Mouse (Mus musculus): ENCODE data around the gene Foxo3. TPM values are rescaled to one million over a fixed set of nuclear protein-coding genes. Genes with fewer than 3 reads are reported as not detected.

The Foxo3 gene
- polyA plus RNA-seq, 2 experiments = 15.6 to 17.6 TPM

GRCm38 (mm10) chr10:42149767-42150166 is 126.8 kb downstream of the Foxo3 start:
- Histone ChIP-seq H3K4me1 (replicated peaks; ENCODE audit: control insufficient read depth in 2 of 2, insufficient read depth in 2 of 2, low read length in 1 of 2) (peaks cover 0 to 3% of the 10 kb centered on the region in 2 experiments; a peak in 1 of 4 replicates), H3K9me3 (ENCODE audit: control insufficient read depth, low read length) (no peaks in the 10 kb centered on the region), H3K36me3 (replicated peaks; ENCODE audit: control insufficient read depth, insufficient read depth, low read depth) (no peaks in the 10 kb centered on the region), H3K27ac (no peak overlapping the region), H3K9ac (replicated peaks) (no peak overlapping the region), H3K4me3 (ENCODE audit: insufficient read depth in 1 of 2, low read depth in 2 of 2, low read length in 2 of 2) (no peak overlapping the region), H3K4me2 (ENCODE audit: low read depth) (no peak overlapping the region), H3K27me3 (ENCODE audit: control insufficient read depth, insufficient read depth, low read length) (no peaks in the 10 kb centered on the region)
- no peak for DNase-seq (ENCODE audit: low read depth in 3 of 3, low spot score in 3 of 3)
- 62% methylated on average over 3 of the region's 3 CpGs for WGBS (ENCODE audit: insufficient replicate concordance)
- TF ChIP-seq EP300 (IDR thresholded peaks at IDR 0.05; ENCODE audit: low read depth) (no peak), CTCF (IDR thresholded peaks at IDR 0.05; ENCODE audit: low read depth) (no peak)
- no peak for ATAC-seq (ENCODE audit: insufficient read depth)

GRCm38 (mm10) chr10:42148326-42148725 is 128.2 kb downstream of the Foxo3 start:
- no peak overlapping the region for H3K4me2 ChIP-seq (ENCODE audit: low read depth)
- TF ChIP-seq EP300 (IDR thresholded peaks at IDR 0.05; ENCODE audit: low read depth) (no peak), CTCF (IDR thresholded peaks at IDR 0.05; ENCODE audit: low read depth) (no peak)
- H3K27me3 ChIP-seq (ENCODE audit: control insufficient read depth, insufficient read depth, low read length) = no peaks in the 10 kb centered on the region
- 55% methylated on average over 3 of the region's 3 CpGs for WGBS (ENCODE audit: insufficient replicate concordance)
- H3K36me3 ChIP-seq (replicated peaks; ENCODE audit: control insufficient read depth, insufficient read depth, low read depth) = no peaks in the 10 kb centered on the region
- H3K9me3 ChIP-seq (ENCODE audit: control insufficient read depth, low read length) = no peaks in the 10 kb centered on the region
- no peak overlapping the region for H3K27ac ChIP-seq
- no peak for ATAC-seq (ENCODE audit: insufficient read depth)
- no peak overlapping the region for H3K9ac ChIP-seq (replicated peaks)
- peaks cover 0 to 3% of the 10 kb centered on the region in 2 experiments; a peak in 1 of 4 replicates for H3K4me1 ChIP-seq (replicated peaks; ENCODE audit: control insufficient read depth in 2 of 2, insufficient read depth in 2 of 2, low read length in 1 of 2)
- no peak for DNase-seq (ENCODE audit: low read depth in 3 of 3, low spot score in 3 of 3)
- no peak overlapping the region for H3K4me3 ChIP-seq (ENCODE audit: insufficient read depth in 1 of 2, low read depth in 2 of 2, low read length in 2 of 2)

- Histone ChIP-seq H3K4me1 (replicated peaks; ENCODE audit: control insufficient read depth in 2 of 2, insufficient read depth in 2 of 2, low read length in 1 of 2) (peaks cover 0 to 3% of the 10 kb centered on the region in 2 experiments; a peak in 1 of 4 replicates), H3K36me3 (replicated peaks; ENCODE audit: control insufficient read depth, insufficient read depth, low read depth) (no peaks in the 10 kb centered on the region), H3K4me2 (ENCODE audit: low read depth) (no peak overlapping the region), H3K4me3 (ENCODE audit: insufficient read depth in 1 of 2, low read depth in 2 of 2, low read length in 2 of 2) (no peak overlapping the region), H3K9ac (replicated peaks) (no peak overlapping the region), H3K9me3 (ENCODE audit: control insufficient read depth, low read length) (no peaks in the 10 kb centered on the region), H3K27me3 (ENCODE audit: control insufficient read depth, insufficient read depth, low read length) (no peaks in the 10 kb centered on the region), H3K27ac (no peak overlapping the region)
- whole genome bisulfite sequencing (ENCODE audit: insufficient replicate concordance) = 77% methylated on average over 5 of the region's 5 CpGs
- TF ChIP-seq EP300 (IDR thresholded peaks at IDR 0.05; ENCODE audit: low read depth) (no peak), CTCF (IDR thresholded peaks at IDR 0.05; ENCODE audit: low read depth) (no peak)
- ATAC-seq (ENCODE audit: insufficient read depth) (no peak), DNase-seq (ENCODE audit: low read depth in 3 of 3, low spot score in 3 of 3) (no peak)
Measured at GRCm38 (mm10) chr10:42145221-42145620, 131.3 kb downstream of the Foxo3 start.

- Histone ChIP-seq H3K4me3 (ENCODE audit: insufficient read depth in 1 of 2, low read depth in 2 of 2, low read length in 2 of 2) (no peak overlapping the region), H3K36me3 (replicated peaks; ENCODE audit: control insufficient read depth, insufficient read depth, low read depth) (no peaks in the 10 kb centered on the region), H3K9me3 (ENCODE audit: control insufficient read depth, low read length) (no peaks in the 10 kb centered on the region), H3K4me2 (ENCODE audit: low read depth) (no peak overlapping the region), H3K27ac (no peak overlapping the region), H3K4me1 (replicated peaks; ENCODE audit: control insufficient read depth in 2 of 2, insufficient read depth in 2 of 2, low read length in 1 of 2) (peaks cover 0 to 3% of the 10 kb centered on the region in 2 experiments; a peak in 1 of 4 replicates), H3K9ac (replicated peaks) (no peak overlapping the region), H3K27me3 (ENCODE audit: control insufficient read depth, insufficient read depth, low read length) (no peaks in the 10 kb centered on the region)
- no peak for ATAC-seq (ENCODE audit: insufficient read depth)
- TF ChIP-seq CTCF (IDR thresholded peaks at IDR 0.05; ENCODE audit: low read depth) = no peak
- TF ChIP-seq EP300 (IDR thresholded peaks at IDR 0.05; ENCODE audit: low read depth) = no peak
- 27% methylated on average over 5 of the region's 5 CpGs for WGBS (ENCODE audit: insufficient replicate concordance)
- no peak for DNase-seq (ENCODE audit: low read depth in 3 of 3, low spot score in 3 of 3)
Measured at GRCm38 (mm10) chr10:42144788-42145187, 131.8 kb downstream of the Foxo3 start.

- Histone ChIP-seq H3K4me3 (ENCODE audit: insufficient read depth in 1 of 2, low read depth in 2 of 2, low read length in 2 of 2) (no peak overlapping the region), H3K27me3 (ENCODE audit: control insufficient read depth, insufficient read depth, low read length) (no peaks in the 10 kb centered on the region), H3K9ac (replicated peaks) (no peak overlapping the region), H3K4me2 (ENCODE audit: low read depth) (no peak overlapping the region), H3K36me3 (replicated peaks; ENCODE audit: control insufficient read depth, insufficient read depth, low read depth) (no peaks in the 10 kb centered on the region), H3K27ac (no peak overlapping the region), H3K4me1 (replicated peaks; ENCODE audit: control insufficient read depth in 2 of 2, insufficient read depth in 2 of 2, low read length in 1 of 2) (peaks cover 0 to 3% of the 10 kb centered on the region in 2 experiments; a peak in 1 of 4 replicates), H3K9me3 (ENCODE audit: control insufficient read depth, low read length) (no peaks in the 10 kb centered on the region)
- WGBS (ENCODE audit: insufficient replicate concordance) = 25% methylated on average over 2 of the region's 2 CpGs
- ATAC-seq (ENCODE audit: insufficient read depth) (no peak), DNase-seq (ENCODE audit: low read depth in 3 of 3, low spot score in 3 of 3) (no peak)
- TF ChIP-seq CTCF (IDR thresholded peaks at IDR 0.05; ENCODE audit: low read depth) (no peak), EP300 (IDR thresholded peaks at IDR 0.05; ENCODE audit: low read depth) (no peak)
Measured at GRCm38 (mm10) chr10:42144176-42144575, 132.4 kb downstream of the Foxo3 start.

Measured in liver, embryonic 14.5 days (tissue).